Mouse (Mus musculus) embryo, embryonic 10.5 days (tissue): ENCODE results near the gene Cyp2c67.
"Not testable (repeated sequence)": the region's sequence is repeated elsewhere in the genome, so short reads cannot be mapped to it uniquely, and the experiment has no call there.

Experiments used
- DNase-seq: peaks from one replicate; pipeline ENCODE4 v3.0.0-alpha.2; 2015; ENCODE audit warnings: low spot score

Gene Cyp2c67

DNA sequence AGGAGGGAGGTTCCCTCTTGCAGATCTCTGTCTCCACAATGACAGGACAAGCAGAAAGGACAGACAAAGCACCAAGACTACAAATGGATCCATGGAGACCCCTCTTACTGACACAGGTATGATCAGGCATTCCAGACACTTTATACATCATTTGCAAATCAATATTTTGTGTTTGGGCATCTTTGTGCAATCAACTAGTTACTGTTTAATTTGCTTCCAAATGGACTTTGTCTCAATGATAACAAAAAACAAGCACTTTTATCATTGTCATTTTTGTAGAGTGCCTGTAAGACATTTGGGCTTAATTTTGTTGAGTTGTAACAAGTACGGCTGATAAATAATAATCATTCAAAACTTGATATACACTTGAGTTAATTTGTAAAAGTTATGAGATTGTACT is at the start of gene Cyp2c67:
Gene Cyp2c67, minus strand, starts transcription at position 114 of the 400 bp plus-strand sequence.
- no peak for DNase-seq

DNA sequence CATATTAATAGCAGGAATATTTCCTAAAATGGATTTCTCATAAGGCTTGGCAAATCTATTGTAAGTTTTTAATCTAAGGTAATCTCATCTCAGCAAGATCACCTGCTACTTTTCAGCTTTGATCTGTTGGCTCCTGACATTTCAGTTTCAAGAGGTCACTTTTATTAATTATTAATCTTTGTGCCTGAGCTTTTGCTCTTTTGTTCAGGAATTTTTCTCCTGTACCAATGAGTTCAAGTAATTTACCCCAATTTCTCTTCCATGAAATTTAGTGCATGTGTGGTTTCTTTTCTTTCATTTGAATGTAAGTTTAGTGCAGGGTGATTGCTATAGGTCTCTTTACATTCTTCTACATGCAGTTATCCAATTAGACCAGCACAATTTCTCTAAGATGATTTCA is 16.8 kb upstream of the Cyp2c67 start:
- not testable (repeated sequence) for DNase-seq

DNA sequence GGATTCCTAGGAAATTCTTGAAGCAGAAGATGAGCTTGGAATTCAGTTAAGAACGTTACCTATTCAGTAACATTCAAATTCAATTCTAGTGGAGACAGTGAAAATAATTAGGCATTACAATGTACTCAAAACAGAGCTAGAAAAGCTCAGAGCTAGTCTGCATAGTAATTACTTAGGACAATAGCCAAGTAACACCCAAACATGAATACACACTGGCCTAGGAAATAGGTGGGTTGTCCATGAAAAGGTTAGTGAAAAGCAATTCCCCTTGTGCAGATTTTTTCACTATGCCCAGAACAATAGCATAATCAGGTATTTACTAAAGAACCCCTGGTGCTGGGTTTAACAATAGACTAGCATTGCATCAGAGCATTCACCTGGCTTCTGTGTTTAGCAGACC is 3.5 kb upstream of the Cyp2c67 start:
- no peak for DNase-seq

DNA sequence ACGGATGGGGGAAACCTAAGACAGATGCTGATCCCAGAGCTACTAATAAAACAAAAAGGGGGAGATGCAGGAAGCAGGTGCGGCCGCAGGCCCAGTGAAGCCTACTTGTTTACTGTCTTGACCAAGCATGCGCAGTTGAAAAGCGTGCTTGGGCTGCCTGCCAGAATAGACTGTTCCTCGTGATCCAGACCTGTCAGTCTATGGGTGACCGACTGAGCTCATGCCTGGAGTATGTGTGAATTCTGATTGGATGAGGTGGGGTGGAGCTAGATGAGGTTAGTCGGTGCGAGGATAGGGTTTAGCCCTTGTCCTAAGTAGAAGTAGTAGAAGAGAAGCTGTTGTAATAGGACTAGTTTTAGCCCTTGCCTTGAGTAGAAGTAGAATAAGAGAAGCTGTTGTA is 1.3 kb downstream of the Cyp2c67 start:
- DNase-seq: no peak

DNA sequence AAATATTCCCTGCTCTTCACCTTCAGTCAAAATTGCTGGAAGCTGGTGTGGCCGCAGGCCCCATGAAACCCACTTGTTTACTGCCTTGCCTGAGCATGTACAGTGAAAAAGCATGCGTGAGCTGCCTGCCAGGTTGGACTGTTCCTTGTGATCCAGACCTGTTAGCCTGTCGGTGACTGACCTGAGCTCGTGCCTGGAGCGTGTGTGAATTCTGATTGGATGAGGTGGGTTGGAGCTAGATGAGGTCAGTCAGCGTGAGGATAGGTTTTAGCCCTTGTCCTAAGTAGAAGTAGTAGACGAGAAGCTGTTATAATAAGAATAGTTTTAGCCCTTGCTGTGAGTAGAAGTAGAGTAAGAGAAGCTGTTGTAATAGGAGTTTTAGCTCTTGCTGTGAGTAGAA is 4.3 kb downstream of the Cyp2c67 start:
- DNase-seq: not testable (repeated sequence)
